Mouse (Mus musculus) hindbrain, postnatal 0 days (tissue): Measurements from ENCODE around the gene Angpt4. TPM values are rescaled to one million over a fixed set of nuclear protein-coding genes. Genes with fewer than 3 reads are reported as not detected.

Experiments used
- ATAC-seq: fragments of 200-750 bp; cut with Nextera tagmentation; 2 replicates; pipeline ENCODE4 v1.8.0; 2017; ENCODE audit warnings: mild to moderate bottlenecking, moderate TSS enrichment, moderate library complexity
- DNase-seq: peaks from one replicate; pipeline ENCODE4 v3.0.0-alpha.2; 2015; ENCODE audit warnings: low spot score
- H3K27ac ChIP-seq: fragments of 300-500 bp; sonication (generic); 2 replicates; pipeline ENCODE4 v1.5.1; 2014; ENCODE audit warnings: mild to moderate bottlenecking
- H3K27me3 ChIP-seq: fragments of 300-500 bp; sonication (generic); 2 replicates; pipeline ENCODE4 v1.6.1; 2014; ENCODE audit warnings: low read length, mixed read lengths; ENCODE audit not compliant: insufficient read depth
- H3K36me3 ChIP-seq: fragments of 300-500 bp; sonication (generic); 2 replicates; pipeline ENCODE4 v1.6.1; 2014; ENCODE audit warnings: low read length, mixed read lengths; ENCODE audit not compliant: insufficient read depth
- H3K4me1 ChIP-seq: fragments of 300-500 bp; sonication (generic); 2 replicates; pipeline ENCODE4 v1.6.1; 2014; ENCODE audit warnings: antibody characterized with exemption, low read length, mixed read lengths; ENCODE audit not compliant: insufficient read depth
- H3K4me2 ChIP-seq: fragments of 300-500 bp; sonication (generic); 2 replicates; pipeline ENCODE4 v1.6.1; 2014; ENCODE audit warnings: low read depth, mild to moderate bottlenecking, low read length, moderate library complexity, mixed read lengths
- H3K4me3 ChIP-seq: fragments of 300-500 bp; sonication (generic); 2 replicates; pipeline ENCODE4 v1.5.1; 2014; ENCODE audit warnings: low read length
- H3K9ac ChIP-seq: fragments of 300-500 bp; sonication (generic); replicated peaks from 2 replicates; pipeline ENCODE4 v1.6.1; 2014; ENCODE audit warnings: mild to moderate bottlenecking, low read length, moderate library complexity, mixed read lengths
- H3K9me3 ChIP-seq: fragments of 300-500 bp; sonication (generic); 2 replicates; pipeline ENCODE4 v1.6.1; 2016; ENCODE audit warnings: low read length, mixed read lengths
- CTCF ChIP-seq: IDR thresholded peaks from 2 replicates; pipeline ENCODE4 v1.5.1; 2016; ENCODE audit warnings: antibody characterized with exemption, control low read depth, low read depth
- WGBS: fragments of 180-500 bp; shearing (Covaris S2); extraction: QIAGEN DNeasy Blood & Tissue Kit; methylation state at CpG from one replicate; pipeline ENCODE4 v1.1.7; 2014; 5-methylcytosine and 5-hydroxymethylcytosine counted together
- polyA plus RNA-seq: library from polyadenylated mRNA; unstranded; fragments of >200 nt; fragmentation: Nextera tagmentation; extraction: Ambion mirVana; gene quantifications from 2 replicates; pipeline ENCODE4 v1.2.1, GENCODE M21; 2015
- total RNA-seq: library from RNA; depleted of rRNA; stranded (reverse); fragments of >200 nt; gene quantifications from 2 replicates; pipeline ENCODE4 v1.2.3, GENCODE M21; 2014; rRNA removed

Angpt4 gene
- 0.10 and 0.14 TPM in 2 replicates for total RNA-seq
- polyA plus RNA-seq = 0.28 and 0.29 TPM in 2 replicates

DNA sequence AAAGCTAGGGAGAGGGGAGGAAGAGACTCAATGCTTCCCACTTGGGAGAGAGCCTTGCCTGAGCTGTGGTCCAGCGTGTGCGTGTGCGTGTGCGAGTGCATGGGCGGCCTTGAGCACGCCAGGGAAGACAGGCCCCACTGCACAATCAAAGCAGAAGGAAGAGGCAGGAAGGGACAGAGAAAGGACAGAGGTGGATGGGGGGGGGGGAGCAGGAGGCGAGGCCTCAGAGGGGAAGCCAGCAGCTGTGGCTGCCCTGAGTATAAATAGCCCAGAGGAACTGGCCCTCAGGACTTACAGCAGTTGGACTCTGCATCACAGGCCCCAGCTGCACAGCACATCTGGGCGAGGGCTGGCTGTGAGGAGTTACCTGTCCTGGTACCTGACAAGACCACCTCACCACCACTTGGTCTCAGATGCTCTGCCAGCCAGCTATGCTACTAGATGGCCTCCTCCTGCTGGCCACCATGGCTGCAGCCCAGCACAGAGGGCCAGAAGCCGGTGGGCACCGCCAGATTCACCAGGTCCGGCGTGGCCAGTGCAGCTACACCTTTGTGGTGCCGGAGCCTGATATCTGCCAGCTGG is at the start of gene Angpt4:
Gene Angpt4 (plus strand): TSS at position 292 of the 582 bp plus-strand sequence.
- H3K4me1 ChIP-seq = no peaks in the 10 kb centered on the region
- H3K4me2 ChIP-seq = no peak within 1 kb of the TSS
- H3K27ac ChIP-seq = no peak within 1 kb of the TSS
- no peak for TF ChIP-seq CTCF
- DNase-seq (no peak), ATAC-seq (no peak)
- no peak within 1 kb of the TSS for H3K9ac ChIP-seq
- no peak within 1 kb of the TSS for H3K4me3 ChIP-seq
- 64% methylated on average over 12 of the region's 13 CpGs for WGBS
- no peaks in the 10 kb centered on the region for H3K36me3 ChIP-seq
- H3K27me3 ChIP-seq = no peaks in the 10 kb centered on the region
- H3K9me3 ChIP-seq = no peaks in the 10 kb centered on the region

DNA sequence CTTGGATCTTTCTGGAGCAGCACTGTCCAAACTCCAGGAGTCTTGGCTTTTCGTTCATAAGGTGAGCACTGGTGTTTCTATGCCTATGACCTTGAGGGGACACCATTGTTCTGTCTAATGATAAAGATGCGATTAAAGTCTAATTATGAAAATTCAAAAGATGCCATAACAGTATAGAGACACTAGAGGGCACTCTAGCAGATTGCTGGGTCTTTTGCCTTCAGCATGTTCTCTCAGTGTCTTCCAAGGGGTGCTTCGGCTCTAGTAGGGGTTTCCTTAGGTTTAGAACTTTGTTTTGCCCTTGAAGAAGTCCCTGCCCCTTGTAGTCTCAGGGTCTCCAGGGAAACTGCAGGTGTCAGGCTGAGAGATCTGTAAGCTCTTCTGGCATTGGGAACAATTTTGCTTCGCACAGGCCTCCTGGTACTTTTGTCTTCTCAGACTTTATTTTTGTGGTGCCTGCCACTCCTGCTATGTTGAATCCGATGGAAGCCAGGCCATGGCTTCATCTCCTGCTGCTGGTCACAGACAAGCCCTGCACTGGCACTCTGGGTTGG is 48.7 kb upstream of the Angpt4 start:
- ATAC-seq (no peak), DNase-seq (peak; percentile 53)
- no peaks in the 10 kb centered on the region for H3K36me3 ChIP-seq
- no peaks in the 10 kb centered on the region for H3K27me3 ChIP-seq
- no peaks in the 10 kb centered on the region for H3K4me1 ChIP-seq
- no peak overlapping the region for H3K4me3 ChIP-seq
- no peak overlapping the region for H3K4me2 ChIP-seq
- H3K9ac ChIP-seq = no peak overlapping the region
- H3K27ac ChIP-seq = no peak overlapping the region
- H3K9me3 ChIP-seq = no peaks in the 10 kb centered on the region
- 39% methylated on average over 5 of the region's 5 CpGs for whole genome bisulfite sequencing
- peak; percentile 72 for TF ChIP-seq CTCF

DNA sequence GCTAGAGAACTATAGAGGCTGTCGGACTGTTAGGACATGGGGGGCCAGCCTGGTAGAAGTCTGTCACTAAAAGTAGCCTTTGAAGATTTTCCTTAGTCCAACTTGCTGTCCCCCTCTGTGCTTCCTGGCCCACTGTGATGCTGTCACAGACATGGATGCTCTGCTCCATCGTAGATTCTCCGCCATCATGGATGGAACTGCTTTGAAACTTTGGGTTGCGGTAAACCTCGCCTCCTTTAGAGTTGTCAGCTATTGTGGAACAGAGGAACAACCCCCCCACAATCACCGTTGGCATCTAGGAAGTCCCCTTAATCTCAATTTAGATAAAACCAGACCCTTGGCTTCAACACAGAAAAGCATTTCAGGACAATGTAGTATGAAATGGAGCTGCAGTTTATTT is 46.1 kb upstream of the Angpt4 start:
- Histone ChIP-seq H3K27ac (no peak overlapping the region), H3K4me1 (no peaks in the 10 kb centered on the region), H3K9me3 (no peaks in the 10 kb centered on the region), H3K9ac (no peak overlapping the region), H3K36me3 (no peaks in the 10 kb centered on the region), H3K4me3 (no peak overlapping the region), H3K27me3 (no peaks in the 10 kb centered on the region), H3K4me2 (no peak overlapping the region)
- no peak for DNase-seq
- ATAC-seq = no peak
- TF ChIP-seq CTCF = no peak
- 90% methylated on average over 6 of the region's 6 CpGs for WGBS

DNA sequence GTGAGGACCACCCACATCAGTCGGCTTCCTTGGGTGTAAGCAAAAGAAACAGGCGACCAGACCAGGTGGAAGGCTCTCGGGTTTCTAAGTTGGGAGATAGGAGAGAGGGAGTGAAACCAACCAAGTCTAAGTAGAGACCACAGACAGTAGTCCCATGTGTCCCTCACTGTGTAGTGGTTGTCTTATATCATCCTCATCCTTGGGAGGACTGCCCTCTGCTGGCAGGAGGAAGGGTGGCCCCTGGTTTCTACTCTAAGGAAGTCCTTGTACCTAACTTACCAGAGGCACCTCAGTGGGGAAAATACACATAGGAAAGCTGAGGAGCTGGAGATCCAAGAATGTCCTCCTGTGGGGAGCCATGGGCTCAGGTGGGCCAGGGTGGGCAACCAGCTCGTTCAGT is 44.5 kb upstream of the Angpt4 start:
- Histone ChIP-seq H3K4me1 (no peaks in the 10 kb centered on the region), H3K4me3 (no peak overlapping the region), H3K9me3 (no peaks in the 10 kb centered on the region), H3K36me3 (no peaks in the 10 kb centered on the region), H3K27me3 (no peaks in the 10 kb centered on the region), H3K27ac (no peak overlapping the region), H3K4me2 (no peak overlapping the region), H3K9ac (no peak overlapping the region)
- peak; percentile 66 for ATAC-seq
- WGBS = 39% methylated on average over 4 of the region's 4 CpGs
- peak; percentile 78 for TF ChIP-seq CTCF
- peak; percentile 63 for DNase-seq

DNA sequence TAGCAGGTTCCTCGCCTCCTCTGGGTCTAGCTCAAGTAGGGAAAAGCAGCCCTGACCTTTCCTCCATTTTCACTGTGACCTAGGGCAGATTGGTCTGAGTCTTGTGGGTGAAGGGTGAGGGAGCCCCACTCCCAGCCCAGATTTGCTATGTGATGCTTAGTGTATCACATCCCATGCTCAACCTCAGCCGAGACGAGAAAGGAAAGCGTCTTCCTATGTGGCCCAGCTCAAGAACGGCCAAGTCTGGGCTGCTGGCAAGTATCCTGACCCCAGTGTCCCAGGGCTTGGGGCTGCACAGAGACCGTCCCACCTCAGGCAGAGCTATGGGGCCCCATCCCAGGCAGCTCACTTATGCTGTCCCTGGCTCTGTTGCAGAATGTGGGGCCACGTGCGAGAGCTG is 42.8 kb upstream of the Angpt4 start:
- Histone ChIP-seq H3K27ac (no peak overlapping the region), H3K4me3 (no peak overlapping the region), H3K9me3 (no peaks in the 10 kb centered on the region), H3K4me2 (no peak overlapping the region), H3K36me3 (no peaks in the 10 kb centered on the region), H3K27me3 (no peaks in the 10 kb centered on the region), H3K4me1 (no peaks in the 10 kb centered on the region), H3K9ac (no peak overlapping the region)
- no peak for ATAC-seq
- no peak for DNase-seq
- TF ChIP-seq CTCF = no peak
- WGBS = 84% methylated on average over 8 of the region's 8 CpGs

DNA sequence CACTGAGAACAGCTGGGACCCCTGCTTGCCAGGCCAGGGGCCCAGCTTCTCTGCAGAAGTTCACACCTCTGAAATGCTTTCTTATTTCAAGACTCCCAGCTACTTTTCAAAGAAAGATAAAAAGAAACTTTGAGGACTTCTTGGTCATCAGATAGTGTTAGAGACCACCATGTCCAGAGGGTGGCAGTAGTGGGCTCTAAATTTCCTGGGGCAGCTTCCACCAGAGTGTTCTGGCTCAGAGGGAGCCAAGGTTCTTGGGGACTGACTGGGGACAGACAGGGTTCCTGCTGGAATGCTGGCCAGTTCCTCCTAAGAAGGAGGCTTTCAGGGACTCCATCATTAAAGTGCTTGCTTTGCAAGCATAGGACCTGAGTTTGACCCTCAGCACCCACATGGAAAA is 36.5 kb upstream of the Angpt4 start:
- Histone ChIP-seq H3K9me3 (no peaks in the 10 kb centered on the region), H3K9ac (no peak overlapping the region), H3K4me1 (no peaks in the 10 kb centered on the region), H3K4me3 (no peak overlapping the region), H3K36me3 (no peaks in the 10 kb centered on the region), H3K27ac (no peak overlapping the region), H3K4me2 (no peak overlapping the region), H3K27me3 (no peaks in the 10 kb centered on the region)
- DNase-seq = peak; percentile 57
- TF ChIP-seq CTCF = peak; percentile 53
- ATAC-seq = no peak

DNA sequence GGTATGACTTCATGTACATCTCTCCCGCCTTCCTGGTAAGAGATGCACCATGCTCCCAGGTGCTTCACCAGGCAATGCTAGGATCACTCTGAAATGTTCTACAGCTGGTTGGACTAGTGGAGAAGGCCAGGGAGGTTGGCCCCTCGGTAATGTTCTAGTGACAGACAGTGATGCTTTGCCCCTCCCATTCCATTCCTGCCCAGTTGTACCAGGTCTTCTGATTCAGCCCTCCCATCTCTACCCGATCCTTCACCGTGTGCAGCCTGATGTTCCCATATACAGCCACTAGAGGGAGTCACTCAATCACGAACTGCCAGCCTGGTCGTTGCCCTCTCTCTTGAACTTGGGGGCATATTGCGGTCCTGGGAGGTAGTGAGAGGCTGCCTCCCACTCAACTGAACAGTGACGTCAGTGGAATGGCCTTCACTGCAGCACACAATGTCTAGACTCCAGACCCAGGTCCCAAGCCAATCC is 35.0 kb upstream of the Angpt4 start:
- Histone ChIP-seq H3K4me2 (no peak overlapping the region), H3K9ac (no peak overlapping the region), H3K4me3 (no peak overlapping the region), H3K36me3 (no peaks in the 10 kb centered on the region), H3K27me3 (no peaks in the 10 kb centered on the region), H3K27ac (no peak overlapping the region), H3K4me1 (no peaks in the 10 kb centered on the region), H3K9me3 (no peaks in the 10 kb centered on the region)
- 14% methylated on average over 8 of the region's 8 CpGs for WGBS
- ATAC-seq (peak; percentile 85), DNase-seq (peak; percentile 79)
- peak; percentile 97 for TF ChIP-seq CTCF
